Mouse (Mus musculus) regulatory T cell (primary cell): ENCODE measurements around the gene 4930524J08Rik.

Source experiments
- in situ Hi-C: fragments of 300-600 bp; cut with MboI, MseI; formaldehyde crosslinking; loops from one replicate; pipeline ENCODE4 v1.15.1; 2025; ENCODE audit warnings: high pct_unique_total_duplicates

Gene 4930524J08Rik

DNA sequence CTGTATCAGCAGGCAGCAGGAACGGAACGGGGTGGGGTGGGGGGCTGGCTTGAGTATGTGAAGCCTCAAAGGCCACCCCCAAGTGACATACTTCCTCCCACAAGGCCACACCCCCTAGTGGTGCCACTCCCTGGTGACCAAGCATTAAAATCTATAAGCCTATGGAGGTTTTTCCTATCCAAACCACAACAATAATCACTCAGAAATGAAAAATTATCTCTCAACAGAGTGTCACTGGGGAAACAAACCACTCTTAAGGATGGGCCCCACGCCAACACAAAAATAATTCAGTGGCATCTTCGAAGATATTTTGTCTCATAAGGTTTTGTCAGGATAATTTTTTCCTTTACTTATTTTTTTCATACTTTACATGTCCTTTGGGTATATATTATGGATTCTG, 25.0 kb downstream of the 4930524J08Rik start:
- in situ Hi-C loops: no loop called here

GRCm38 (mm10) chr5:100005431-100005830, 26.6 kb downstream of the 4930524J08Rik start:
- in situ Hi-C loops: no loop called here

DNA sequence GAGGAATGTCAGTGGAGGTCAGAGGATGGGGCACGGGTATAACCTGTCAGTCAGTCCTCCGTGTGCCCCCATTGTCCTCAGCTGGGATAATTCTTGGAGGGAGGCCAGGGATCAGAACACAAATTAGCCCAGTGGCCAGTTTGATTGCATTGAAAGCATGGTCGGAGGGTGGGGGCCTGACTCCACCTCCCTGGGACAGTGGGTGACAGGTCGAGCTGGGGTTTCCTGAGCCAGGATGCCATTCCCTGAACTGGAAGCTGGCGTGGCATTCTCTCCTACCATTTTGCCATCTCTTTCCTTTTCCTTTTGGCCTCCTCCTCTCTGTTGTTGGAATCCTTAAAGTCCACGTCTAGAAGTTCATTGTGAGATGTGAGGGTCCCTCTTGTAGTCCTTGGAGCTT, 27.0 kb downstream of the 4930524J08Rik start:
- in situ Hi-C loops: no loop called here

- in situ Hi-C loops: no loop called here
Observed at GRCm38 (mm10) chr5:100006324-100007039, 27.6 kb downstream of the 4930524J08Rik start.

GRCm38 (mm10) chr5:100007040-100007375, 28.1 kb downstream of the 4930524J08Rik start:
- in situ Hi-C loops: no loop called here

- in situ Hi-C loops: no loop called here
Observed at GRCm38 (mm10) chr5:100008485-100008884, 29.6 kb downstream of the 4930524J08Rik start.

DNA sequence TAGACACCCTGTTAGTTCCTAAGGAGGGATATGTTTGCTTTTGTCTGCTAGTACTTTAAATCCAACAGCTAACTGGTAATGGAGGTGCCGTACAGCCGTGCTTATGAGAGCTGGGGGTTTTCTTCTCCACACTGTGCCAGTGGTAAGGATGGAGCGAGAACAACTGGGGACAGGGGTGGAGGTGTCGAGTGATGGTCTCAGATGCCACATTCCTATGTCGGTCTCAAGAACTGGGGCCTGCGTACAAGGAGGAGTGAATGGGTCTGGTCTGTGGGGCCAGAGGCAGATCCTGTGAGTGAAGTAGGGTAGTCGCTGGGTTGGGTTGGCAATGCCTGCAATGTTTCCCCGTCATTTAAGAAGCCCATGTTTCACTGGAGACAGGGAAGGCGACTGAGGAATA, 33.7 kb downstream of the 4930524J08Rik start:
- in situ Hi-C loops: no loop called here

GRCm38 (mm10) chr5:100020089-100020488, 41.2 kb downstream of the 4930524J08Rik start:
- in situ Hi-C loops: no loop called here

GRCm38 (mm10) chr5:100024403-100024802, 45.5 kb downstream of the 4930524J08Rik start:
- in situ Hi-C loops: no loop called here

DNA sequence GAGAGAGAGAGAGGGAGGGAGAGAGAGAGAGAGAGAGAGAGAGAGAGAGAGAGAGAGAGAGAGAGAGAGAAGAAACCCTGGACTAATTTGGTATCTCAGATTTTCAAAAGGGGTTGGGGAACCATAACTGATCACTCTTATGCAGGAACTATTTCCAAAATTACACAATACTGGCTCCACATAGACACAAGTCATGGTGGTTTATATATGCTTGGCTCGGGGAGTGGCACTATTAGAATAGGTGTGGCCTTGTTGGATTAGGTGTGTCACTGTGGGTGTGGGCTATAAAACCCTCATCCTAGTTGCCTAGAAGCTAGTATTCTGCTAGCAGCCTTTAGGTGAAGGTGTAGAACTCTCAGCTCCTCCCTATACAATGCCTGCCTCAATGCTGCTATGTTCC, 46.0 kb downstream of the 4930524J08Rik start:
- in situ Hi-C loops: no loop called here
